Mouse (Mus musculus) hindbrain, embryonic 16.5 days (tissue): ENCODE data around the gene Cyp24a1. TPM values are rescaled to one million over a fixed set of nuclear protein-coding genes. Genes with fewer than 3 reads are reported as not detected.

Experiments used
- ATAC-seq: fragments of 200-750 bp; cut with Nextera tagmentation; 2 replicates; pipeline ENCODE4 v1.8.0; 2017; ENCODE audit warnings: moderate TSS enrichment, moderate library complexity
- H3K27ac ChIP-seq: fragments of 300-500 bp; sonication (generic); 2 replicates; pipeline ENCODE4 v1.5.1; 2014; ENCODE audit warnings: low read depth, mild to moderate bottlenecking, control low read depth, low read length, moderate library complexity
- H3K27me3 ChIP-seq: fragments of 300-500 bp; sonication (generic); replicated peaks from 2 replicates; pipeline ENCODE4 v1.6.1; 2014; ENCODE audit warnings: low read length; ENCODE audit not compliant: control insufficient read depth, insufficient read depth
- H3K36me3 ChIP-seq: fragments of 300-500 bp; sonication (generic); 2 replicates; pipeline ENCODE4 v1.6.1; 2014; ENCODE audit warnings: mild to moderate bottlenecking, low read length, moderate library complexity, mixed read lengths; ENCODE audit not compliant: control insufficient read depth, insufficient read depth
- H3K4me1 ChIP-seq: fragments of 300-500 bp; sonication (generic); 2 replicates; pipeline ENCODE4 v1.6.1; 2014; ENCODE audit warnings: low read depth, low read length; ENCODE audit not compliant: control insufficient read depth, insufficient read depth
- H3K4me2 ChIP-seq: fragments of 300-500 bp; sonication (generic); 2 replicates; pipeline ENCODE4 v1.6.1; 2014; ENCODE audit warnings: mild to moderate bottlenecking, low read length, control low read depth, moderate library complexity
- H3K4me3 ChIP-seq: fragments of 300-500 bp; sonication (generic); 2 replicates; pipeline ENCODE4 v1.5.1; 2014; ENCODE audit warnings: mild to moderate bottlenecking, low read length, control low read depth, moderate library complexity
- H3K9ac ChIP-seq: fragments of 300-500 bp; sonication (generic); 2 replicates; pipeline ENCODE4 v1.6.1; 2014; ENCODE audit warnings: low read depth, mild to moderate bottlenecking, control low read depth, low read length, moderate library complexity
- H3K9me3 ChIP-seq: fragments of 300-500 bp; sonication (generic); 2 replicates; pipeline ENCODE4 v1.6.1; 2014; ENCODE audit warnings: mild to moderate bottlenecking, low read length, moderate library complexity; ENCODE audit not compliant: control insufficient read depth
- WGBS: fragments of 180-500 bp; shearing (Covaris S2); extraction: QIAGEN DNeasy Blood & Tissue Kit; methylation state at CpG from one replicate; pipeline ENCODE4 v1.1.7; 2014; 5-methylcytosine and 5-hydroxymethylcytosine counted together
- polyA plus RNA-seq: library from polyadenylated mRNA; unstranded; fragments of >200 nt; fragmentation: Nextera tagmentation; extraction: Ambion mirVana; gene quantifications from 2 replicates; pipeline ENCODE4 v1.2.1, GENCODE M21; 2015

Gene Cyp24a1
- polyA plus RNA-seq, 1 experiment from 2014 or later = 0.08 TPM

DNA sequence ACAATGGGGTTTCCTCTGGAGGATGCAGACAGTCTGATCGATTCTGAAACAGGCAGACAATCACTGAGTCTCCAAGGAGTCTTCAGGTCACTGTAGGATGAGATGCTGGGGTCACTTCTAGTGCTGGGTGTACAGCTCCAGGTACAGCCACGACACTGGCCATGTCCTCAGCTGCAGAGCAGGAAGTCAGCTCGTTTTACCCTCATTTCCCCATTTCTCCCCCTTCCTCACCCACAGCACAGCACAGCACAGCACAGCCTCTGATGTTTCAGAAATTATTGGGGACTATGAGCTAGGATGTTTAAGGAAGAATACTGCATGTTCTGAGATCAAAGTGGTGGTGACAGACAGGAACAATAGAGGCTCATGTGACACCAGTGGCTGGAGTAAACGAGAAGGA is 7.0 kb upstream of the Cyp24a1 start:
- 0 out of 2 replicates have a peak, but pooled peaks cover 3% of the 10 kb centered on the region for H3K4me1 ChIP-seq
- 46% methylated on average over 4 of the region's 4 CpGs for WGBS
- H3K9ac ChIP-seq = no peak overlapping the region
- H3K36me3 ChIP-seq = no peaks in the 10 kb centered on the region
- H3K9me3 ChIP-seq = no peaks in the 10 kb centered on the region
- H3K4me2 ChIP-seq = no peak overlapping the region
- ATAC-seq = no peak
- no peak overlapping the region for H3K4me3 ChIP-seq
- no peak overlapping the region for H3K27ac ChIP-seq
- peaks cover 2% of the 10 kb centered on the region for H3K27me3 ChIP-seq

DNA sequence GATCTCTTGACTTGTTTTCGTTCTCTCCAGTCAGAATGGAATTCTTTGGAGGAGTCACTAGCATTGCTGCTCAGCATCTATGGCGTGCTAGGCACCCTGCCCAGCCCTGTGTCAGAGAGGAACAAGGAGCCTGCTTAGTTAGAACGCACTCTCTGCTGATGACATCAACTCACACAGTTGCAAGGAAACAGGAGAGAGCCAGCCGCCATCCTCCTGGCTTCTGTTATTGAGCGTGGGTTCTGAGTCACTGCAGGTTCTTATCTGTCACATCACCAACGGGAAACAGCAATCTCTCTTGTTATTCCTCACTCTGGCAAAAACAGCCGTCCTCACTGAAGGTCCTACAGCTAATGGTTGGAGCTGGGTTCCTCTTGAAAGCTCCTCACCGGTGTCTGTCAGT is 6.4 kb upstream of the Cyp24a1 start:
- Histone ChIP-seq H3K27me3 (peaks cover 8% of the 10 kb centered on the region), H3K4me2 (no peak overlapping the region), H3K4me3 (no peak overlapping the region), H3K27ac (no peak overlapping the region), H3K36me3 (no peaks in the 10 kb centered on the region), H3K4me1 (0 out of 2 replicates have a peak, but pooled peaks cover under 1% of the 10 kb centered on the region), H3K9me3 (no peaks in the 10 kb centered on the region), H3K9ac (no peak overlapping the region)
- WGBS = 62% methylated on average over 8 of the region's 8 CpGs
- no peak for ATAC-seq

DNA sequence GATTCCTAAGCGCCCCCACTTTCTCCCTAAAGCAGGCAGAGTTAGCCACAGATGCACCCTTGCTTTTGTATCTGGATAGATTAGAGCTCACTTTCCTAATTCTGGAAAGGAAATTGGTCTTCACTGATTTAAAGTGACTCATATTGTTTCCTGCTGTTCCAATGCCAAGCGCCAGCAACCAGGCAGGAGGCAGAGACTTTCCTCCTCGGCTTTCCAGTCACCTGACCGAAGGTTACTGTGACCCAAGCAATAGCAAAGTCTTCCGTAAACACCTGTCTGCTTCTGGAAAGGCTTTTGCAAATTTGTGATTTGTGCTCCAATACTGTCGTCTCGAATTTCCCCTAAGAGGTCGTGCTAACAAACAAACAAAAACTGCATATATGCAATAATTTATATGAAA is 1.1 kb upstream of the Cyp24a1 start:
- H3K36me3 ChIP-seq = no peaks in the 10 kb centered on the region
- H3K27me3 ChIP-seq = peaks cover 36% of the 10 kb centered on the region
- 26% methylated on average over 8 of the region's 8 CpGs for WGBS
- ATAC-seq = no peak
- no peak overlapping the region for H3K9ac ChIP-seq
- peaks cover 13% of the 10 kb centered on the region for H3K4me1 ChIP-seq
- H3K4me3 ChIP-seq = no peak overlapping the region
- no peak overlapping the region for H3K27ac ChIP-seq
- no peak overlapping the region for H3K4me2 ChIP-seq
- no peaks in the 10 kb centered on the region for H3K9me3 ChIP-seq

DNA sequence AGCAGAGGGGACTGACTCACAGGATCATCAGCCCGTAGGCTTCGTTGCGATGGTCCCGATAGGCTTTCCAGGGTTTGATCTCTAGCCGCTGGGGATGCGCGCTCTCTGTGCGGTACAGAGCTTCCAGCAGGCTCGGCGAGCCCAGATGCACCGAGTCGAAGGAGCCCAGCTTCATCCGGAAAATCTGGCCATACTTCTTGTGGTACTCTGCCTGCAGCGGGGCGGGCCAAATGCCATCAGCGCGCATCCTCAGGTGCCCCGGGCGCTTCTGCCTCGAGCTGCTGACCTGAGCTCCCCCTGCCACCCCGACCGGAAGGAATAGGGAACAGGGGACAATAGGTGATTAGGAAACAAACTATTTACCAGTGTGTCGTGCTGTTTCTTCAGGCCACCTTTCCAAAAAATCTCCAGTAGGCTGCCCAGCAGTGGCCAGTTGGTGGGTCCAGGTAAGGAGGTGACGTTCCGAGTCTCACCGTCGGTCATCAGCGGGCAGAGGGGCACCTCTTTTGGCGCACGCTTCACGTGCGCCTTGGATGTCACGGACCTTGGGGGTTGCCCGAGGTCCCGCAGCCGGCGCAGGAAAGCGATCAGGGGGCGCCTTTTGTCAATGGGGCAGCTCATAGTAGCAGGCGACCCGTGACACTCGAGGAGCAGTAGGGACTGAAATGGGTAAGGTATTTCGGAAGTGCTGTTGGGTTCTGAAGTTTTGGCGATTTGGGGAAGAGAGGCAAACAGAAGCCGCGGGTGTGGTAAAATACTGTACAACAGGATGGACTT is 603 bp downstream of the Cyp24a1 start, which contains the start of gene Pfdn4:
Gene Pfdn4 (plus strand): TSS at position 275 of the 777 bp plus-strand sequence.
- Histone ChIP-seq H3K4me3 (peak within 1 kb of the TSS; percentile 33), H3K9ac (peak within 1 kb of the TSS; percentile 3; the same call in 1 of the 2 replicates), H3K36me3 (no peaks in the 10 kb centered on the region), H3K9me3 (no peaks in the 10 kb centered on the region), H3K4me2 (peak within 1 kb of the TSS; percentile 56), H3K27me3 (peaks cover 36% of the 10 kb centered on the region), H3K4me1 (peaks cover 13% of the 10 kb centered on the region), H3K27ac (no peak within 1 kb of the TSS)
- WGBS = under 1% methylated on average over 46 of the region's 46 CpGs
- peak; percentile 64 for ATAC-seq

DNA sequence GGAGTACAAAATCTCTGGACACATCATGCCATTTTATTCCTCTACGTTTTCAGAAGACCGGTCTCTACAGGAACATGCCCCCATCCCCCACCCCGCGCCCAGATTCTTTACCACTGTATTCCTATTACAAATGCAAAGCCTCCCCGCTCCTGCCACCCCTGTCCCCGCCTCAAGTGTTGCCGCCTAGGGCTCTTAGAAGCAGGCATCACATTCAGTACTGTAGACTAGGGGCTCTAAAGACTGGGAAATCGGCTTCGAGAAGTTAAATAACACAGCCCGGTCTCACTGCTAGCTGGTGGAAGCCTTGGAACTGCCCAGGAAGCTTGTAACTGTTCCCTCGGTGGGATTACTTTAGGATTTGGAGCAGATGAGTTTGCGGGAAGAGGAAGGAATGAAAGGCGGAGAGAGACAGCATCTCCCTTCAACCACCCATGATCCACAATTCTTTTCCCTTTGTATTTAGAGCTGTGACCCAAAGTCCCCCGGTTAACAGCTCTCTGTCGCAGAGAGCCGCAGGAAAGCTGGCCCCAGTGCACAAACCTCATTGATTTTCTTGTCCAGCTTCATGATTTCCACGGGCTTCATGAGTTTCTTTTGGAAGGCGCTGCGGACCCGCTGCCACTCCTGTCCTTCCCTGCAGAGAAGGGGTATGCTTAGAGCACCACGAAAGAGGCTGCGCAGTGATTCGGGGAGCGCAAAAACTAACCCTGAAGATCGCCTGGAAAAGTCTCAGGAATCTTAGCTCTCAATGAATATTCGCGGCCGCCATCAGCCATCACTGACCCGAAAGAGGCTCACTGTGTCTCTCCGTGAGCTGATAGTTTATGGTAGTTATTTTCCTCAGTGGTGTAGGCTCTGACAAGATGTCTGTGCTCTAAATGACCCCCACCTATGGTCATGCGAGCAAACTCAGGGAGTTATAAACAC is 1.9 kb downstream of the Cyp24a1 start:
- H3K27me3 ChIP-seq = peaks cover 36% of the 10 kb centered on the region
- no peak for ATAC-seq
- no peak overlapping the region for H3K4me3 ChIP-seq
- no peak overlapping the region for H3K4me2 ChIP-seq
- WGBS = 9% methylated on average over 31 of the region's 31 CpGs
- H3K4me1 ChIP-seq = peaks cover 13% of the 10 kb centered on the region
- H3K36me3 ChIP-seq = no peaks in the 10 kb centered on the region
- H3K27ac ChIP-seq = no peak overlapping the region
- no peaks in the 10 kb centered on the region for H3K9me3 ChIP-seq
- H3K9ac ChIP-seq = no peak overlapping the region

DNA sequence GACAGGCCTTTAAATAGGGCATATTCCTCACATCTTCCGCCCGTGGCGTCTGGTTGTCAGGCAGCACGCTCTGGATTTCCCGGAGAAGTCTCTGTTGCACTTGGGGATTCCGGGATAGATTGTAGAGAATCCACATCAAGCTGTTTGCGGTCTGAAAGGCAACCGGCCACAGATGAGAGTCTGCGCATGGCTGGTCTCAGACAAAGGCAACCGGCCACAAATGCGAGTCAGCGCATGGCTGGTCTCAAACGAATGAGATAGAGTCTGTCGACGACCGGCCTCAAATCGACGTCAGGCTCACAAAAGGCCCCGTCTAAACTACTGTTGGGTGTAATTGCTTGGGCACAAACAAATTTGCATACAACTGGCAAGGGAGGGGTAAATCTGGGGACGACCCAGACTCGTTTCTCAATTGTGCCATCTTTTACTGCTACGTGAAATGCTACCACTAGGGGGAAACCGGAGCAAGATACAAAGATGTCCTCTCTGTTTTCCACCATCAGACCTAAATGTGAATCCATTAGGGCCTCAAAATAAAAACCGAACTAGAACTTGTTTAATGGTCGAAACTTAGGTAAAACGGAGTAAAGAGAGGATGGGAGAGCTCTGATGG is 8.9 kb downstream of the Cyp24a1 start:
- Histone ChIP-seq H3K4me1 (no peaks in the 10 kb centered on the region), H3K27me3 (no peaks in the 10 kb centered on the region), H3K9me3 (no peaks in the 10 kb centered on the region), H3K9ac (0 out of 2 replicates have a peak overlapping the region, but pooled peaks have one; percentile 0), H3K36me3 (no peaks in the 10 kb centered on the region), H3K4me2 (peak overlapping the region; percentile 38), H3K4me3 (no peak overlapping the region), H3K27ac (no peak overlapping the region)
- WGBS = 41% methylated on average over 26 of the region's 26 CpGs
- ATAC-seq = no peak

DNA sequence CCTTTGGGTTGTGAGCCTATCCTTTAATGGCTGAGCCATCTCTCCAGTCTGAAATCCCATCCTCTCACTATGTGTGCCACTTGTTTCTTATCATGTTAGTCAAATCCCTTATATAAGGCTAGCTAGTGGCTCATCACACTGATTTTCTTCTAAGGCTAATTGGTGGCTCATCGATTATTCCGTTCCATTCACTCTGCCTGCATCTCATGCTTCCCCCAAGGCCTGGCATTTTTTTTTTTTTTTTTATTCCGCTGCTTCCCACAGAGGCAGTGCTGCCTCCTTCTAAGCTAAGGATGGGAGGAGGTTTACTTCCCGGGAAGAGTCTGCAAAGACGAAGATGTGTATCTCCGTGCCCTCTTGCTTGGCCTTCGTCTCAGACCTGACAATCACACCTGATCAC is 9.7 kb downstream of the Cyp24a1 start:
- H3K4me3 ChIP-seq = no peak overlapping the region
- no peaks in the 10 kb centered on the region for H3K9me3 ChIP-seq
- H3K4me2 ChIP-seq = peak overlapping the region; percentile 32; the same call in 1 of the 2 replicates
- no peak overlapping the region for H3K27ac ChIP-seq
- no peaks in the 10 kb centered on the region for H3K36me3 ChIP-seq
- H3K4me1 ChIP-seq = no peaks in the 10 kb centered on the region
- WGBS = 52% methylated on average over 7 of the region's 7 CpGs
- H3K27me3 ChIP-seq = no peaks in the 10 kb centered on the region
- 0 out of 2 replicates have a peak overlapping the region, but pooled peaks have one; percentile 32 for H3K9ac ChIP-seq
- ATAC-seq = peak; percentile 52; the same call in 1 of the 2 replicates

DNA sequence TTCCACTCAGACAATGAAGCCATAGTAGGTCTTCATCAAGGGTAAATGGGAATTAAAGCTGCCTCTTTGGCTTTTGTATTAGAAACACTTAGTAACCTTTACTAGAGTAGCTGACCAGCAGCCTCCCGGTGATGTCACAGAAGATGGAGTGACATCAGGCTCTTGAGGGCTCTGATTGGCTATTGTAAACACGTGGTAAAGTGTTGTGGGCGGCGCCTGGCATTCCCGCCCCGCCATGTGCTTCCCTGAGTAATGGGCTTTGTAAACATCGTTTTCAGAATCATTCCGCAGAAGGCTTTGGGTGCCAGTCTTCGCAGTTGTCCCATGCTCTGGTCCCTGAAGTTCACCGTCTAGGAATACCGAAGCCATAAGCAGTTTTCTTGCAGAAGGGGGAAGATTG is 13.0 kb downstream of the Cyp24a1 start:
- Histone ChIP-seq H3K4me1 (no peaks in the 10 kb centered on the region), H3K27me3 (no peaks in the 10 kb centered on the region), H3K9ac (no peak overlapping the region), H3K4me3 (no peak overlapping the region), H3K27ac (no peak overlapping the region), H3K36me3 (no peaks in the 10 kb centered on the region), H3K4me2 (no peak overlapping the region), H3K9me3 (no peaks in the 10 kb centered on the region)
- WGBS = 83% methylated on average over 11 of the region's 11 CpGs
- no peak for ATAC-seq
